Mouse (Mus musculus) CH12.LX (cell line): Measurements from ENCODE around the gene Als2cr12.
"Not testable (repeated sequence)": the region's sequence is repeated elsewhere in the genome, so short reads cannot be mapped to it uniquely, and the experiment has no call there.

Experiments
- CTCF ChIP-seq, 2 experiments: IDR thresholded peaks in 1 of 2; conservative IDR thresholded peaks in 1 of 2; 2 replicates each; pipeline ENCODE4 v1.5.1; 2011 to 2012; ENCODE audit warnings: low read depth in 2 of 2, low read length in 2 of 2, improper control_type of control experiment in 1 of 2, inconsistent platforms in 1 of 2, mild to moderate bottlenecking in 1 of 2, moderate library complexity in 1 of 2
- ETS1 ChIP-seq: conservative IDR thresholded peaks from 2 replicates; pipeline ENCODE4 v1.6.1; 2012; ENCODE audit warnings: low read depth, mild to moderate bottlenecking, inconsistent platforms, low read length, improper control_type of control experiment, moderate library complexity
- GABPA ChIP-seq: IDR thresholded peaks from 2 replicates; pipeline ENCODE4 v1.6.1; 2012; ENCODE audit warnings: low read depth, low read length, improper control_type of control experiment, inconsistent platforms; ENCODE audit not compliant: insufficient replicate concordance
- POLR2A ChIP-seq: IDR thresholded peaks from 2 replicates; pipeline ENCODE4 v1.6.1; 2011; ENCODE audit warnings: low read depth, mild to moderate bottlenecking, improper control_type of control experiment, low read length
- USF2 ChIP-seq: conservative IDR thresholded peaks from 2 replicates; pipeline ENCODE4 v1.6.1; 2011; ENCODE audit warnings: low read depth, low read length, improper control_type of control experiment

DNA sequence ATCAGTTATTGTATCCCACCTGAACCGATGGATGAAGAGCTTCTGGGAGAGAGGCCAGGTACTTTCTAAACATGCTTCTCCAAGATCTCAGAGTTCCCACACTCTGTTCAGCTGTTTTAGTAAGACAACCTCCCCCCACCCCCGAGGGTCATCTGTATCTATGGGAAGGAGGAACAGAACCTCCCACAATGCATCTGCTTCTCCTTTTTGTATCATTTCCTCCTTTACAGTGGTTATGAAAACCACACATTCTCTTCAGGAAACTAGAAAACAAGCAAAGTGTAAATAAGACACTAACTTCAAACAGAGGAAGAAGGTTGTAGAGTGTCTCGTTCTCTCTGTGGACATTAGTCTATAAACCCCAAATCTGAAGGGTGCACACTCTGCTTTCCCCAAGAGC is 26.2 kb downstream of the Als2cr12 start:
- TF ChIP-seq CTCF (conservative IDR thresholded peaks at IDR 0.05 in 1 of 2, IDR thresholded peaks at IDR 0.05 in 1 of 2; ENCODE audit: low read depth in 2 of 2, low read length in 2 of 2); USF2; POLR2A; ETS1; GABPA: not testable (repeated sequence)
